Mouse (Mus musculus) lung, postnatal 0 days (tissue): ENCODE measurements at regions not wholly inside any gene's neighbourhood (a gene's known extent, or its start where the extent isn't known, plus 50 kb on each side); places are given as distances from the start of the nearest gene placed in this dataset.

ENCODE experiments used
- ATAC-seq: fragments of 200-750 bp; cut with Nextera tagmentation; 2 replicates; pipeline ENCODE4 v1.8.0; 2017; ENCODE audit warnings: moderate library complexity
- DNase-seq: peaks from one replicate; pipeline ENCODE4 v3.0.0-alpha.2; 2016; ENCODE audit warnings: low spot score
- H3K27ac ChIP-seq: fragments of 300-500 bp; sonication (generic); 2 replicates; pipeline ENCODE4 v1.5.1; 2014; ENCODE audit warnings: antibody characterized with exemption, mild to moderate bottlenecking, low read length, mixed read lengths
- H3K27me3 ChIP-seq: fragments of 300-500 bp; sonication (generic); replicated peaks from 2 replicates; pipeline ENCODE4 v1.6.1; 2014; ENCODE audit warnings: low read length, mixed read lengths; ENCODE audit not compliant: insufficient read depth
- H3K36me3 ChIP-seq: fragments of 300-500 bp; sonication (generic); 2 replicates; pipeline ENCODE4 v1.6.1; 2014; ENCODE audit warnings: low read length, mixed read lengths; ENCODE audit not compliant: insufficient read depth
- H3K4me1 ChIP-seq: fragments of 300-500 bp; sonication (generic); 2 replicates; pipeline ENCODE4 v1.6.1; 2014; ENCODE audit warnings: antibody characterized with exemption, low read depth, low read length, mixed read lengths; ENCODE audit not compliant: insufficient read depth
- H3K4me2 ChIP-seq: fragments of 300-500 bp; sonication (generic); replicated peaks from 2 replicates; pipeline ENCODE4 v1.6.1; 2014; ENCODE audit warnings: low read depth, mild to moderate bottlenecking, low read length, moderate library complexity, mixed read lengths
- H3K4me3 ChIP-seq: fragments of 300-500 bp; sonication (generic); 2 replicates; pipeline ENCODE4 v1.5.1; 2014; ENCODE audit warnings: low read depth, low read length
- H3K9ac ChIP-seq: fragments of 300-500 bp; sonication (generic); replicated peaks from 2 replicates; pipeline ENCODE4 v1.6.1; 2014; ENCODE audit warnings: low read depth, mild to moderate bottlenecking
- H3K9me3 ChIP-seq: fragments of 300-500 bp; sonication (generic); 2 replicates; pipeline ENCODE4 v1.6.1; 2016; ENCODE audit warnings: low read length, mixed read lengths
- CTCF ChIP-seq: IDR thresholded peaks from 2 replicates; pipeline ENCODE4 v1.5.1; 2016; ENCODE audit warnings: antibody characterized with exemption, mild to moderate bottlenecking
- EP300 ChIP-seq: IDR thresholded peaks from 2 replicates; pipeline ENCODE4 v1.6.1; 2016; ENCODE audit warnings: antibody characterized with exemption, mild to moderate bottlenecking, control low read depth
- WGBS: fragments of 180-500 bp; shearing (Covaris S2); extraction: QIAGEN DNeasy Blood & Tissue Kit; methylation state at CpG from one replicate; pipeline ENCODE4 v1.1.7; 2014; 5-methylcytosine and 5-hydroxymethylcytosine counted together

- WGBS = 81% methylated on average over 9 of the region's 9 CpGs
- Histone ChIP-seq H3K36me3 (no peaks in the 10 kb centered on the region), H3K4me1 (no peaks in the 10 kb centered on the region), H3K9me3 (no peaks in the 10 kb centered on the region), H3K27me3 (no peaks in the 10 kb centered on the region), H3K9ac (no peak overlapping the region), H3K4me3 (no peak overlapping the region), H3K27ac (no peak overlapping the region), H3K4me2 (no peak overlapping the region)
- TF ChIP-seq EP300 (no peak), CTCF (no peak)
- no peak for DNase-seq
- no peak for ATAC-seq
These were observed 262.2 kb upstream of the Klhl29 start for GRCm38 (mm10) chr12:5637571-5638275.

- 74% methylated on average over 3 of the region's 3 CpGs for WGBS
- TF ChIP-seq CTCF = no peak
- TF ChIP-seq EP300 = no peak
- Histone ChIP-seq H3K4me2 (no peak overlapping the region), H3K9ac (no peak overlapping the region), H3K4me3 (no peak overlapping the region), H3K27me3 (no peaks in the 10 kb centered on the region), H3K4me1 (no peaks in the 10 kb centered on the region), H3K27ac (no peak overlapping the region), H3K36me3 (no peaks in the 10 kb centered on the region), H3K9me3 (no peaks in the 10 kb centered on the region)
- ATAC-seq (no peak), DNase-seq (no peak)
These were observed 258.5 kb upstream of the Klhl29 start for GRCm38 (mm10) chr12:5633971-5634370.

- Histone ChIP-seq H3K9ac (no peak overlapping the region), H3K4me2 (no peak overlapping the region), H3K9me3 (no peaks in the 10 kb centered on the region), H3K27ac (no peak overlapping the region), H3K27me3 (no peaks in the 10 kb centered on the region), H3K4me3 (no peak overlapping the region), H3K4me1 (no peaks in the 10 kb centered on the region), H3K36me3 (no peaks in the 10 kb centered on the region)
- DNase-seq = no peak
- TF ChIP-seq CTCF (no peak), EP300 (no peak)
- WGBS = 75% methylated on average over 9 of the region's 9 CpGs
- no peak for ATAC-seq
These were observed 225.7 kb upstream of the Klhl29 start for GRCm38 (mm10) chr12:5601084-5601654.

GRCm38 (mm10) chr12:5599426-5599825 is 223.9 kb upstream of the Klhl29 start:
- Histone ChIP-seq H3K4me3 (no peak overlapping the region), H3K4me2 (no peak overlapping the region), H3K27me3 (no peaks in the 10 kb centered on the region), H3K9me3 (no peaks in the 10 kb centered on the region), H3K9ac (no peak overlapping the region), H3K27ac (no peak overlapping the region), H3K36me3 (no peaks in the 10 kb centered on the region), H3K4me1 (no peaks in the 10 kb centered on the region)
- no peak for ATAC-seq
- no peak for TF ChIP-seq EP300
- TF ChIP-seq CTCF = no peak
- no peak for DNase-seq
- 78% methylated on average over 1 of the region's 1 CpGs for WGBS

GRCm38 (mm10) chr12:5598961-5599360 is 223.5 kb upstream of the Klhl29 start:
- Histone ChIP-seq H3K36me3 (no peaks in the 10 kb centered on the region), H3K27me3 (no peaks in the 10 kb centered on the region), H3K27ac (no peak overlapping the region), H3K9ac (no peak overlapping the region), H3K4me1 (no peaks in the 10 kb centered on the region), H3K4me3 (no peak overlapping the region), H3K4me2 (no peak overlapping the region), H3K9me3 (no peaks in the 10 kb centered on the region)
- TF ChIP-seq CTCF = no peak
- no peak for TF ChIP-seq EP300
- ATAC-seq (no peak), DNase-seq (no peak)
- 89% methylated on average over 4 of the region's 4 CpGs for WGBS

- ATAC-seq = no peak
- Histone ChIP-seq H3K9me3 (no peaks in the 10 kb centered on the region), H3K27me3 (no peaks in the 10 kb centered on the region), H3K9ac (no peak overlapping the region), H3K27ac (no peak overlapping the region), H3K36me3 (no peaks in the 10 kb centered on the region), H3K4me3 (no peak overlapping the region), H3K4me2 (no peak overlapping the region), H3K4me1 (no peaks in the 10 kb centered on the region)
- TF ChIP-seq CTCF (no peak), EP300 (no peak)
- 47% methylated on average over 6 of the region's 6 CpGs for WGBS
- DNase-seq = no peak
These were observed 197.3 kb upstream of the Klhl29 start for GRCm38 (mm10) chr12:5572831-5573230.
